In the genomic region with DNA sequence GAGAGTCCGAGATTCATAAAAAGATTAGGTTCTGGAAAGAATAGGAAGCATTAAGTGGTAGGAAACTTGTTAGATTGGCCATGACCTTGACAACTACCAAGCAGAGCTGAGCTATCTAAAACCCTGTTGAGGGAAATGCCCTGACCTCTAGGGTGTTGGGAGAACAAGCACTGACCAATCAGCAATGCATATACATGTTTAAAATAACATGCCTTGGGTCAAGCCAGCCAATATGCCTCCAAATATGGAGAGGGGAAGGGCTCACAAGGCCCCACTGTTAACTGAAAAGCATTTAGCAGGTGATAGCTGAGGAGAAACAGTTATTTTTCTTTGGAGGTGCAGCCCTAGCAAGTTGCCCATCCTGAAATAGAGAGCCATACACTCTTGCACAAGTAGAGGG, we compare ENCODE assay signal across 29 mouse cellular contexts. TPM values are rescaled to one million over a fixed set of nuclear protein-coding genes. Genes with fewer than 3 reads are reported as not detected.
A peak's percentile ranks its signal among the peaks of the same experiment; 100 is the strongest.
DNase-seq lines count a peak whose midpoint lies in the region; ATAC-seq and TF ChIP-seq lines count a peak whose summit lies in the region.
"Had no signal": no experiment of that assay in that cellular context is flagged by ENCODE, and none has a peak within 500 bp of the region (broad histone marks: within the 10 kb centered on the region; RNA-seq: fewer than 3 reads in every experiment).

No protein-coding gene starts in this region.

- H3K27ac ChIP-seq in heart, embryonic 13.5 days (replicated peaks): peak overlapping the region; percentile 59
- H3K27ac ChIP-seq in heart, embryonic 15.5 days: peak overlapping the region; percentile 39
- peak overlapping the region; percentile 46; the same call in 1 of the 2 replicates for H3K27ac ChIP-seq in heart, postnatal 0 days (ENCODE audit: low read depth)
- H3K27ac ChIP-seq: embryonic facial prominence, embryonic 13.5 days; embryonic facial prominence, embryonic 15.5 days; forebrain, embryonic 10.5 days; forebrain, embryonic 12.5 days had no signal

- TF ChIP-seq CTCF in heart, postnatal 0 days (IDR thresholded peaks at IDR 0.05; ENCODE audit: low read depth): no peak

- H3K9ac ChIP-seq in heart, embryonic 13.5 days: no peak overlapping the region
- H3K9ac ChIP-seq in heart, embryonic 15.5 days: no peak overlapping the region
- H3K9ac ChIP-seq in heart, postnatal 0 days (replicated peaks; ENCODE audit: low read depth, low read length): no peak overlapping the region
- H3K9ac ChIP-seq: embryonic facial prominence, embryonic 13.5 days; embryonic facial prominence, embryonic 15.5 days; forebrain, embryonic 12.5 days had no signal

- H3K27me3 ChIP-seq in heart, embryonic 13.5 days (replicated peaks): no peaks in the 10 kb centered on the region
- no peaks in the 10 kb centered on the region for H3K27me3 ChIP-seq in heart, embryonic 15.5 days
- H3K27me3 ChIP-seq in heart, postnatal 0 days (ENCODE audit: control insufficient read depth, insufficient read depth, low read length): no peaks in the 10 kb centered on the region
- H3K27me3 ChIP-seq: CH12.LX; embryonic facial prominence, embryonic 15.5 days; forebrain, embryonic 12.5 days; Patski had no signal

- H3K9me3 ChIP-seq in heart, embryonic 13.5 days: no peaks in the 10 kb centered on the region
- H3K9me3 ChIP-seq in heart, embryonic 15.5 days (replicated peaks): no peaks in the 10 kb centered on the region
- H3K9me3 ChIP-seq in heart, postnatal 0 days (replicated peaks; ENCODE audit: control insufficient read depth, low read length): no peaks in the 10 kb centered on the region
- H3K9me3 ChIP-seq: embryonic facial prominence, embryonic 13.5 days; embryonic facial prominence, embryonic 15.5 days; forebrain, embryonic 10.5 days; forebrain, embryonic 12.5 days; G1E had no signal

- 61% methylated on average over 1 of the region's 1 CpGs for WGBS in heart, embryonic 13.5 days
- 58% methylated on average over 1 of the region's 1 CpGs for WGBS in heart, embryonic 15.5 days
- 62% methylated on average over 1 of the region's 1 CpGs for WGBS in heart, postnatal 0 days

- peaks cover 54% of the 10 kb centered on the region for H3K4me1 ChIP-seq in heart, embryonic 13.5 days
- peaks cover 25% of the 10 kb centered on the region for H3K4me1 ChIP-seq in heart, embryonic 15.5 days (replicated peaks)
- H3K4me1 ChIP-seq in heart, postnatal 0 days (ENCODE audit: control insufficient read depth, insufficient read depth): peaks cover 29% of the 10 kb centered on the region
- H3K4me1 ChIP-seq: forebrain, embryonic 12.5 days had no signal

- DNase-seq in heart, adult 18-20 months: no peak
- no peak for DNase-seq in heart, postnatal 36 days
- DNase-seq in heart, postnatal 0 days (ENCODE audit: low spot score): no peak
- DNase-seq in heart, postnatal 14 days: no peak
- DNase-seq: adrenal gland, adult 8-10 months; adrenal gland, postnatal 14 days; adrenal gland, postnatal 36 days; B cell, adult 2 months; cerebellum, adult 11 months; cerebellum, adult 18-20 months; cerebellum, adult 8-10 months; cerebellum, adult 9-11 months; cerebellum, postnatal 14 days; cerebellum, postnatal 36 days; embryo, embryonic 11 days had no signal

- peaks cover 7% of the 10 kb centered on the region; the same call in 1 of the 2 replicates for H3K36me3 ChIP-seq in heart, embryonic 13.5 days
- H3K36me3 ChIP-seq in heart, embryonic 15.5 days: 0 out of 2 replicates have a peak, but pooled peaks cover 3% of the 10 kb centered on the region
- H3K36me3 ChIP-seq in heart, postnatal 0 days (replicated peaks; ENCODE audit: control insufficient read depth, insufficient read depth, low read length): no peaks in the 10 kb centered on the region
- H3K36me3 ChIP-seq: embryonic facial prominence, embryonic 13.5 days; embryonic facial prominence, embryonic 15.5 days; forebrain, embryonic 10.5 days; forebrain, embryonic 12.5 days had no signal

- TF ChIP-seq EP300 in heart, postnatal 0 days (IDR thresholded peaks at IDR 0.05; ENCODE audit: low read depth): no peak

- ATAC-seq in heart, embryonic 13.5 days (ENCODE audit: extremely low read depth, insufficient number of reproducible peaks, low FRiP score, low TSS enrichment): no peak
- ATAC-seq in heart, embryonic 15.5 days (replicated peaks; ENCODE audit: insufficient number of reproducible peaks, insufficient read depth, low FRiP score, low read depth): peak; percentile 79; the same call in 1 of the 2 replicates
- ATAC-seq in heart, postnatal 0 days (ENCODE audit: insufficient read depth, low read depth): peak; percentile 69
- ATAC-seq: activated CD4-positive, CD25-positive, alpha-beta regulatory T cell, adult 4 months; CD4-positive, CD25-positive, alpha-beta regulatory T cell, adult 4 months; forebrain, embryonic 14.5 days; forebrain, embryonic 16.5 days; Patski had no signal

- intact Hi-C loops in heart, postnatal 36 days (cut with DNase I): no loop called here
- intact Hi-C loops in heart, postnatal 14 days (cut with DNase I): no loop called here

- no peak overlapping the region for H3K4me2 ChIP-seq in heart, embryonic 13.5 days
- H3K4me2 ChIP-seq in heart, embryonic 15.5 days: no peak overlapping the region
- H3K4me2 ChIP-seq in heart, postnatal 0 days (ENCODE audit: low read depth, low read length): no peak overlapping the region
- H3K4me2 ChIP-seq: embryonic facial prominence, embryonic 13.5 days; embryonic facial prominence, embryonic 15.5 days; forebrain, embryonic 12.5 days had no signal

- no peak overlapping the region for H3K4me3 ChIP-seq in heart, embryonic 13.5 days
- no peak overlapping the region for H3K4me3 ChIP-seq in heart, embryonic 15.5 days
- no peak overlapping the region for H3K4me3 ChIP-seq in heart, postnatal 0 days (ENCODE audit: low read depth, low read length)
- H3K4me3 ChIP-seq: embryonic facial prominence, embryonic 13.5 days; embryonic facial prominence, embryonic 15.5 days; erythroblast, embryonic 14.5 days; forebrain, embryonic 10.5 days; forebrain, embryonic 12.5 days had no signal

RNA-seq across cellular contexts. Expression of a gene that starts 25.2 kb away (rescaled TPM):
- polyA plus RNA-seq in heart, embryonic 13.5 days (2015; fragmentation: Nextera tagmentation; extraction: Ambion mirVana): 31.2 and 31.4 TPM in 2 replicates
- 10 to 100 TPM; 16.9 to 25.3 TPM for total RNA-seq in heart, adult 18-20 months (2021)
- polyA plus RNA-seq in heart, embryonic 15.5 days (2015; fragmentation: Nextera tagmentation; extraction: Ambion mirVana): 39.2 and 49.5 TPM in 2 replicates
- total RNA-seq in heart, postnatal 36 days (2021): 10 to 100 TPM; 23.3 to 31.0 TPM
- 51.4 and 59.5 TPM in 2 replicates for total RNA-seq in heart, postnatal 0 days (2014; rRNA removed; ENCODE audit: low replicate concordance)
- polyA plus RNA-seq in heart, postnatal 0 days (2015; fragmentation: Nextera tagmentation; extraction: Ambion mirVana): 24.2 and 26.5 TPM in 2 replicates
- 10 to 100 TPM; 30.1 to 34.3 TPM for total RNA-seq in heart, postnatal 14 days (2021)
